Mouse (Mus musculus): Measurements from ENCODE around the gene Zmym2. TPM values are rescaled to one million over a fixed set of nuclear protein-coding genes. Genes with fewer than 3 reads are reported as not detected.
"Not testable (repeated sequence)": the region's sequence is repeated elsewhere in the genome, so short reads cannot be mapped to it uniquely, and the experiment has no call there.

The Zmym2 gene
- polyA plus RNA-seq (2014; fragmentation: Nextera tagmentation; extraction: Ambion mirVana), result 47.3 and 54.0 TPM in 2 replicates

DNA sequence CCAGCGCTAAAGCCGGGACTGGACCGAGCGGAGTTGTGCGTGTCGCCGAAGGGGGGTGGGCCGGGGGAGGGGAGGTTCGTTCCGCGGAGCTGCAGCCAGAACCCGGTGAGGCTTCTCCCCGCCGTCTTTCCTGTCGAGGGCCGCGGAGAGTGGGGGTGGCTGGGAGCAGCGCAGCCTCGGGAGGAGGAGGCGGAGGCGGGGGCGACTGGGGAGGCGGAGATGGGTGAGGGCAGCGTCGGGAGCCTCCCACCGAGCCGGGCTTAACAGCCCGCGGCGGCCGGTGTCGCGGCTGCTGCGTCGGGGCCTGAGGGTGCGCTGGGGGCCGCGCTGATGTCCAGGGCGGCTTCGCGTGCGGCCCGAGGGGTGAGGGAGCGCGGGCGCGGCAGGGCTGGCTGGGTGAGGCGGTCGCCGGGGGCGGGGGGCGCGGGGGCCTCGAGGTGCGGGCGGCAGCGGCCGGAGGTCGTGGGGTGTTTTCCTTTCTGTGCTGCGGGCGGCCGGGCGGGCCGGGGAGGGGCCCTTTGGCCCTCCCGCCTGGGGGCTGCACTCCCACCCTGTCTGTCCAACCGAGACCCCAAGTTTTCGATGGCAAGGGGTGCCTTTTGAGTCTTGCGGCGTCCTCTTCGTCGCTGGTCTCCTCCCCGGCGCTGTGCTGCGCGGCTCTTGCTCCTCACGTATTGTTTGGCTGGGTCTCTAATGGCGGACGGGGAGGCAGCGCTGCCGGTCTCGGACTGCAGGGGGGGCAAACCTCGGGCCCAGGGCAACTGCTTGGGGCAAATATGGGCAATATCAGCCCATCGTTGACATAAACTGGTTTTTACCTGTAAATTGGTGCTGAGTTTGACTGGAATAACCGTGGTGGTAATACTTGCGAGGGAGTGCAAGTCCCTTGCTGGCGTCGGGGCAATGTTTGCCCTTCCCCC, at the start of gene Zmym2:
Gene Zmym2 (plus strand): TSS at position 60 of the 920 bp plus-strand sequence.
- peak within 1 kb of the TSS; percentile 91 for H3K9ac ChIP-seq (replicated peaks; ENCODE audit: low read depth, low read length)
- peak within 1 kb of the TSS; percentile 70 for H3K4me2 ChIP-seq (replicated peaks; ENCODE audit: low read depth, low read length)
- H3K27me3 ChIP-seq (ENCODE audit: control insufficient read depth, insufficient read depth, low read length); H3K9me3 ChIP-seq (ENCODE audit: control insufficient read depth, low read depth, low read length); H3K36me3 ChIP-seq (ENCODE audit: control insufficient read depth, insufficient read depth, low read length): not testable (repeated sequence)
- peak within 1 kb of the TSS; percentile 99 for H3K27ac ChIP-seq (ENCODE audit: low read length)
- under 1% methylated on average over 32 of the region's 87 CpGs for WGBS
- peak within 1 kb of the TSS; percentile 65 for H3K4me3 ChIP-seq (ENCODE audit: low read depth, low read length)
- ATAC-seq (ENCODE audit: insufficient number of reproducible peaks, insufficient read depth, low FRiP score, low read depth), result 0 out of 2 replicates have a peak, but pooled peaks have one; percentile 0
- peaks cover 10% of the 10 kb centered on the region; the same call in 1 of the 2 replicates for H3K4me1 ChIP-seq (ENCODE audit: control insufficient read depth, insufficient read depth, low read length)

DNA sequence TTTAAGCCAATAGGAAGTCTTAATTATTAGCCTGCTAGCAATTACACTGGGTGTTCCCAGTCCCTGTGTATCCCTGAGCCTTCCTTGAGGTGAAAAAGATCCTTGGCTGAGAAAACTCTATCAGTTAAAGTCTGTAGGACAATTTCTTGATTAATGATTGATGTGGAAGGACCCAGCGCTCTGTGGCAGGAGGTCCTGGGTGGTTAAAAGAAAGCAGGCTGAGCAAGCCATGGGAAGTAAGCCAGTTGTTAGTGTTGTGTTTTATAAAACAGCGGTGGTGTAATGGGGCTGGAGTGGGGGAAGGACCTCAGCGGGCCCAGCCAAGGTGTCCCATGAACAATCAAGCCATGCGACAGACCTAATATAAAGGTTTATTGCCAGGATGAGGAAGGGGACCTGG, 42.4 kb upstream of the Zmym2 start:
- Histone ChIP-seq H3K27ac (ENCODE audit: low read length) (no peak overlapping the region), H3K36me3 (ENCODE audit: control insufficient read depth, insufficient read depth, low read length) (no peaks in the 10 kb centered on the region), H3K9me3 (ENCODE audit: control insufficient read depth, low read depth, low read length) (no peaks in the 10 kb centered on the region), H3K4me3 (ENCODE audit: low read depth, low read length) (no peak overlapping the region), H3K9ac (replicated peaks; ENCODE audit: low read depth, low read length) (no peak overlapping the region), H3K4me1 (ENCODE audit: control insufficient read depth, insufficient read depth, low read length) (no peaks in the 10 kb centered on the region), H3K27me3 (ENCODE audit: control insufficient read depth, insufficient read depth, low read length) (no peaks in the 10 kb centered on the region), H3K4me2 (replicated peaks; ENCODE audit: low read depth, low read length) (no peak overlapping the region)
- no peak for ATAC-seq (ENCODE audit: insufficient number of reproducible peaks, insufficient read depth, low FRiP score, low read depth)
- WGBS, result 55% methylated on average over 4 of the region's 4 CpGs

- Histone ChIP-seq H3K27me3 (ENCODE audit: control insufficient read depth, insufficient read depth, low read length) (no peaks in the 10 kb centered on the region), H3K9ac (replicated peaks; ENCODE audit: low read depth, low read length) (no peak overlapping the region), H3K36me3 (ENCODE audit: control insufficient read depth, insufficient read depth, low read length) (no peaks in the 10 kb centered on the region), H3K4me1 (ENCODE audit: control insufficient read depth, insufficient read depth, low read length) (no peaks in the 10 kb centered on the region), H3K4me2 (replicated peaks; ENCODE audit: low read depth, low read length) (no peak overlapping the region), H3K27ac (ENCODE audit: low read length) (no peak overlapping the region), H3K9me3 (ENCODE audit: control insufficient read depth, low read depth, low read length) (no peaks in the 10 kb centered on the region), H3K4me3 (ENCODE audit: low read depth, low read length) (no peak overlapping the region)
- 8% methylated on average over 2 of the region's 2 CpGs for WGBS
- ATAC-seq (ENCODE audit: insufficient number of reproducible peaks, insufficient read depth, low FRiP score, low read depth), result 0 out of 2 replicates have a peak, but pooled peaks have one; percentile 65
Measured at GRCm38 (mm10) chr14:56844507-56844906, 41.9 kb upstream of the Zmym2 start.

DNA sequence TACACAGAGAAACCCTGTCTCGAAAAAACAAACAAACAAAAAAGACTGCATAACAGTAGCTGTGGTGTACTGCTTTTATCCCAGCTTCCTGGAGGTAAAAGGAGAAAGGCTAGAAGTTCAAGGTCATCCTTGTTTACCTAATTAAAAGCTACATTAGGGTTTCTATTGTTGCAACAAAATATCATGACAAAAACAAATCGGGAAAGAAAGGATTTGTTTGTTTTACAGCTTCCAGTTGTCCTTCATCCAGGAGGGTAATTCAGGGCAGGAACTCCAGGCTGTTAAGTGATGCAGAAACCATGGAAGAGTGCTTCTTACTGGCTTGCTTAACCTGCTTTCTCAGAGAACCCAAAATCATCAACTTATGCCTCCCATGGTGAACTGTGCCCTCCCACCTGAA, 38.1 kb upstream of the Zmym2 start:
- 53% methylated on average over 2 of the region's 2 CpGs for WGBS
- Histone ChIP-seq H3K27ac (ENCODE audit: low read length) (no peak overlapping the region), H3K9me3 (ENCODE audit: control insufficient read depth, low read depth, low read length) (peaks cover 3% of the 10 kb centered on the region; the same call in 1 of the 2 replicates), H3K4me2 (replicated peaks; ENCODE audit: low read depth, low read length) (no peak overlapping the region), H3K27me3 (ENCODE audit: control insufficient read depth, insufficient read depth, low read length) (no peaks in the 10 kb centered on the region), H3K4me1 (ENCODE audit: control insufficient read depth, insufficient read depth, low read length) (no peaks in the 10 kb centered on the region), H3K36me3 (ENCODE audit: control insufficient read depth, insufficient read depth, low read length) (no peaks in the 10 kb centered on the region), H3K4me3 (ENCODE audit: low read depth, low read length) (no peak overlapping the region), H3K9ac (replicated peaks; ENCODE audit: low read depth, low read length) (no peak overlapping the region)
- ATAC-seq (ENCODE audit: insufficient number of reproducible peaks, insufficient read depth, low FRiP score, low read depth), result no peak

GRCm38 (mm10) chr14:56849681-56850080, 36.8 kb upstream of the Zmym2 start:
- H3K9me3 ChIP-seq (ENCODE audit: control insufficient read depth, low read depth, low read length), result peaks cover 3% of the 10 kb centered on the region; the same call in 1 of the 2 replicates
- no peak overlapping the region for H3K27ac ChIP-seq (ENCODE audit: low read length)
- ATAC-seq (ENCODE audit: insufficient number of reproducible peaks, insufficient read depth, low FRiP score, low read depth), result no peak
- H3K4me2 ChIP-seq (replicated peaks; ENCODE audit: low read depth, low read length), result no peak overlapping the region
- no peak overlapping the region for H3K9ac ChIP-seq (replicated peaks; ENCODE audit: low read depth, low read length)
- no peaks in the 10 kb centered on the region for H3K27me3 ChIP-seq (ENCODE audit: control insufficient read depth, insufficient read depth, low read length)
- no peaks in the 10 kb centered on the region for H3K4me1 ChIP-seq (ENCODE audit: control insufficient read depth, insufficient read depth, low read length)
- H3K4me3 ChIP-seq (ENCODE audit: low read depth, low read length), result no peak overlapping the region
- H3K36me3 ChIP-seq (ENCODE audit: control insufficient read depth, insufficient read depth, low read length), result no peaks in the 10 kb centered on the region
- WGBS, result 80% methylated on average over 2 of the region's 2 CpGs

GRCm38 (mm10) chr14:56864041-56864440, 22.4 kb upstream of the Zmym2 start:
- no peak overlapping the region for H3K4me3 ChIP-seq (ENCODE audit: low read depth, low read length)
- H3K9me3 ChIP-seq (ENCODE audit: control insufficient read depth, low read depth, low read length), result no peaks in the 10 kb centered on the region
- H3K4me2 ChIP-seq (replicated peaks; ENCODE audit: low read depth, low read length), result no peak overlapping the region
- ATAC-seq (ENCODE audit: insufficient number of reproducible peaks, insufficient read depth, low FRiP score, low read depth), result no peak
- H3K4me1 ChIP-seq (ENCODE audit: control insufficient read depth, insufficient read depth, low read length), result no peaks in the 10 kb centered on the region
- H3K9ac ChIP-seq (replicated peaks; ENCODE audit: low read depth, low read length), result no peak overlapping the region
- H3K36me3 ChIP-seq (ENCODE audit: control insufficient read depth, insufficient read depth, low read length), result no peaks in the 10 kb centered on the region
- 0 out of 2 replicates have a peak, but pooled peaks cover 5% of the 10 kb centered on the region for H3K27me3 ChIP-seq (ENCODE audit: control insufficient read depth, insufficient read depth, low read length)
- WGBS, result 65% methylated on average over 8 of the region's 8 CpGs
- no peak overlapping the region for H3K27ac ChIP-seq (ENCODE audit: low read length)

GRCm38 (mm10) chr14:56864641-56865040, 21.8 kb upstream of the Zmym2 start:
- Histone ChIP-seq H3K27me3 (ENCODE audit: control insufficient read depth, insufficient read depth, low read length) (0 out of 2 replicates have a peak, but pooled peaks cover 5% of the 10 kb centered on the region), H3K4me1 (ENCODE audit: control insufficient read depth, insufficient read depth, low read length) (no peaks in the 10 kb centered on the region), H3K4me3 (ENCODE audit: low read depth, low read length) (peak overlapping the region; percentile 35), H3K27ac (ENCODE audit: low read length) (no peak overlapping the region), H3K36me3 (ENCODE audit: control insufficient read depth, insufficient read depth, low read length) (no peaks in the 10 kb centered on the region), H3K4me2 (replicated peaks; ENCODE audit: low read depth, low read length) (peak overlapping the region; percentile 61), H3K9me3 (ENCODE audit: control insufficient read depth, low read depth, low read length) (no peaks in the 10 kb centered on the region), H3K9ac (replicated peaks; ENCODE audit: low read depth, low read length) (no peak overlapping the region)
- ATAC-seq (ENCODE audit: insufficient number of reproducible peaks, insufficient read depth, low FRiP score, low read depth), result no peak
- WGBS, result 3% methylated on average over 13 of the region's 13 CpGs

GRCm38 (mm10) chr14:56865112-56865511, 21.3 kb upstream of the Zmym2 start:
- not testable (repeated sequence) for H3K36me3 ChIP-seq (ENCODE audit: control insufficient read depth, insufficient read depth, low read length); ATAC-seq (ENCODE audit: insufficient number of reproducible peaks, insufficient read depth, low FRiP score, low read depth); H3K9me3 ChIP-seq (ENCODE audit: control insufficient read depth, low read depth, low read length); H3K9ac ChIP-seq (replicated peaks; ENCODE audit: low read depth, low read length); H3K4me1 ChIP-seq (ENCODE audit: control insufficient read depth, insufficient read depth, low read length); H3K27me3 ChIP-seq (ENCODE audit: control insufficient read depth, insufficient read depth, low read length); H3K27ac ChIP-seq (ENCODE audit: low read length)
- 3% methylated on average over 30 of the region's 30 CpGs for WGBS
- Histone ChIP-seq H3K4me3 (ENCODE audit: low read depth, low read length) (peak overlapping the region; percentile 35), H3K4me2 (replicated peaks; ENCODE audit: low read depth, low read length) (peak overlapping the region; percentile 61)

All from stomach, embryonic 14.5 days (tissue).